4 mouse cellular contexts compared by ENCODE assay signal in the genomic region with DNA sequence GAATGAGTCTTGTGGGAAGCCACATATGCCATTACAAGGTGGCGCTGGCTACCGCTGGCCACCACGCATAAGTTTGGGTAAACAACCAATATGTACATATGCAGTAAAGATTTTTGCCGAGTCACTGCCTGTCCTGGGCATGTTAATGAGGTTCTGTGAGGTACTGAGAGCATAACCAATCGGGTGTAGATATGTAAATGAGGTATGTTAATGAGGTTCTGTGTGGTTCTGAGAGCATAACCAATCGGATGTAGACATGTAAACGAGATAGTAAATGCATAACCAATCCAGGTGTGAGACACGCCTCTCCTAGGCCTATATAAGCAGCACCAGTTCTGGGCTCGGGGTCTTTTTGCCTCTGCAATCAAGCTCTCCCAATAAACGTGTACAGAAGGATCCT. TPM values are rescaled to one million over a fixed set of nuclear protein-coding genes. Genes with fewer than 3 reads are reported as not detected.
"Had no signal": no experiment of that assay in that cellular context is flagged by ENCODE, and none has a peak within 500 bp of the region (broad histone marks: within the 10 kb centered on the region; RNA-seq: fewer than 3 reads in every experiment).

No protein-coding gene starts in this region.

RNA-seq across cellular contexts. Expression of a gene that starts 16.1 kb away (rescaled TPM):
- total RNA-seq: megakaryocyte progenitor cell, adult 5-6 weeks had no signal
- polyA plus RNA-seq: lung, postnatal 0 days; macrophage; myocyte had no signal
